Mouse (Mus musculus): ENCODE results near the gene Bsdc1. TPM values are rescaled to one million over a fixed set of nuclear protein-coding genes. Genes with fewer than 3 reads are reported as not detected.

Bsdc1 gene
- total RNA-seq, 2 experiments from 2014 or later, result 56.3 to 62.4 TPM

DNA sequence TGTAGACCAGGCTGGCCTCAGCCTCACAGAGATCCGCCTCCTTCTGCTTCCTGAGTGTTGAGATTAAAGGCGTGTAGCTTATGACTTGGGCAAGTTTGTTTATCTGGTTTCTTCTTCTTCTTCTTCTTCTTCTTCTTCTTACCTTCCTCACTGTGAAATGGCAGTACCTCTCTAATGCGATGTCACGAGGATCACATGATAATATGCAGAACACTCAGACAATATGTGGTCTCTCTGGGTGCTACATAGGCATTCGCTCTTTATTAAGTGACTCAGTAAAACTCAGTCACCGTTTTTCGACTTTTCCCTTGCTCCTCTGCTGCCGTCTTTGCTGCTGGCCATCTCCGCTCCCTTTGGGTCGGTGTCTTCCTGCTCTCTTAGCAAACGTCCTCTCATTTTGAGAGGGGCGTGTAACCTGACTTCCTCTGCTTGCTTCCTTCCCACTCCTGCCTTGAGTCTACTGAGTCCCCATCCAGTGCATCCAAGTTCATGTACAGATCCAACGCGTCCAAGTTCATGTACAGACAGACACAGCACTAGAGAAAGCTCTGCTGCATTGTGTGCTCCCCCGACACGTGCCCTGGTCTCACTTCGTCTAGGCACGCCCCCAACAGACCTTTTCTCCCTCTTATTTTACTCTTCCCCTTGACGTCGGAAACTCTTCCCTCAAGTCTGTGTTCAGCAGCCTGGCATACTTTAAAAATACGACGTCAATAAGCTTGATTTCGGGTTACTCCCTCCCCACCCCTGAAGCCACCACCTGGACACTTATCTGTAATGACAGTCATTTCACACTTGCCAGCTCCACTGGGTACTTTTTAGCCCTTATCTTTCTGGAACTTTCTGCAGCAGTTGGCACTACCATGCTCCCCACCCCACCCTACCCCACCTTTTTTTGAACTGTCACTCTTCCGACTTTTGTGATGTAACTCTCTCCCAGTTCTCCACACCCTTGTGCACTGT, 2.0 kb downstream of the Bsdc1 start:
- intact Hi-C loops (cut with DNase I), result loop anchor here (5.0 kb wide), 1 partner anchor 126 kb away; the partner anchor contains the start of genes Rbbp4 and Zbtb8os
- DNase-seq (ENCODE audit: low spot score in 2 of 2), result no peak

- DNase-seq (ENCODE audit: low spot score in 2 of 2), result no peak
- intact Hi-C loops (cut with DNase I), result loop anchor here (5.0 kb wide), 1 partner anchor 127 kb away; the partner anchor contains the start of genes Rbbp4 and Zbtb8os
Measured at GRCm38 (mm10) chr4:129464286-129464815, 3.0 kb downstream of the Bsdc1 start.

DNA sequence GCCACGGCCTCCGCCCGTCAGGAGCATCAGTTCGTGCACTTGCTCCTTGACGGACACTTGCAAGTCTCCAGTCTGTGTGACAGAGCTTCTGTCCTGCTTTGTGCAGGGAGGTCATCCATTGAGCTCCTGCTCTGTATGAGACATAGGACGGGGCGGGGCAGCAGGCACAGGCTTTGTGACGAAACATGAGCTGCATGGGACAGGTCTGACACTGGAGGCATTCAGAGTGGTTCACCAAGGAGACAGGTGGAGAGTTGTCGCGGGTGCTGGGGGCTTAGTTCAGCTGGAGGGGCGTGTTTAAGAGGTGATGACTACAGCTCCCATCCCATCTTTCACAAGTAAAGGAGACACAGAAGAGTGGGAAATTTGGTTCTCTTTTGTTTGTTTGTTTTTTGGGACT, 14.7 kb downstream of the Bsdc1 start:
- no peak for DNase-seq (ENCODE audit: low spot score in 2 of 2)
- intact Hi-C loops (cut with DNase I), result no loop called here

GRCm38 (mm10) chr4:129479863-129480262, 18.5 kb downstream of the Bsdc1 start:
- DNase-seq (ENCODE audit: low spot score in 2 of 2), result no peak
- intact Hi-C loops (cut with DNase I), result no loop called here

GRCm38 (mm10) chr4:129481090-129481489, 19.7 kb downstream of the Bsdc1 start:
- intact Hi-C loops (cut with DNase I), result no loop called here
- no peak for DNase-seq (ENCODE audit: low spot score in 2 of 2)

GRCm38 (mm10) chr4:129490972-129491880, 29.8 kb downstream of the Bsdc1 start, which contains the start of the genes Tssk3 and Fam229a:
TSS of gene Tssk3 (minus strand) at chr4:129491022.
TSS of gene Fam229a (plus strand) at chr4:129491190.
- no peak for DNase-seq (ENCODE audit: low spot score in 2 of 2)
- intact Hi-C loops (cut with DNase I), result loop anchor here (5.0 kb wide), 1 partner anchor 116 kb away; no protein-coding TSS in a partner anchor

- intact Hi-C loops (cut with DNase I), result loop anchor here (5.0 kb wide), 1 partner anchor 113 kb away; no protein-coding TSS in a partner anchor
- no peak for DNase-seq (ENCODE audit: low spot score in 2 of 2)
Measured at GRCm38 (mm10) chr4:129494681-129495080, 33.3 kb downstream of the Bsdc1 start.

DNA sequence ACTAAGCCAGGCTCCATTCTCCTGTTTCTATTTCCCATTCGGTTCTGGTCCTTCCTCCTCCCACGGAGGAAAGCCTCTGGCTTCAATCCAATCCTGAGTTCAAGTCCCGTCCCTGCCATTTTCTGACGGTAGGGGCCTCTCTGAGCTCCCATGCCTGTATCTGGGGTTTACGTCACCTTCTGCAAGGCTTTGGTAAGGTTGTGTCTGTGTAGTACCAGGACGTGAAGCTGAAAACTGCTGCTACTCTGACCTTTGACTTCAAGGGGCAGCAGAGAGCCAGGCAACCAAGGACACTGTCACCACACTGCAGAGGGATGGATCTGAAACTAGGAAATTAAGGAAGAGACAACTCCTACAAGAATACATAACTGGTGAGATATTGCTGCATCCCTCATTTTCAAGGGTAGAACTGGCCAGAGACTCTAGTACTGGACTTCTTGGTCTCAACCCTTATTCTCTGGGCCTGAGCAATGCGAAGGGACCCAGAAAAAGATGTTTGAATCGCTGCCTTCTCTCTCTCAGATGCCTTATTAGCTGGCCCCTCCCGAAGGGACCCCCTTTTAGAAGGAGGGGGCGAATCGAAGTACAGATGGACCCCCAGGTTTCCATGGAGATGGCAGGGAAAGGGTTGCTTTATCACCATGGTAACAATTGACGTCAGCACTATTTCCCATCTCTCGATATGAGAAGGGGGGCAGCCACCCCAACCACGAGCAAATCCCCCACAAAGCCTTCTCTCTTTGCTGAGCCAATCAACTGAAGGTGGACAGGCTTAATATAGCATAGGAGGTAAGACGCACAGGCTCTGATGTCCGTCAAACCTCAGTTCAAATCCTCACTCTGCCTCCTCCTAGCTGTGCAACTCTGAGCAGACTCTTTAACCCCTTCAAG, 34.5 kb downstream of the Bsdc1 start:
- intact Hi-C loops (cut with DNase I), result no loop called here
- no peak for DNase-seq (ENCODE audit: low spot score in 2 of 2)

DNA sequence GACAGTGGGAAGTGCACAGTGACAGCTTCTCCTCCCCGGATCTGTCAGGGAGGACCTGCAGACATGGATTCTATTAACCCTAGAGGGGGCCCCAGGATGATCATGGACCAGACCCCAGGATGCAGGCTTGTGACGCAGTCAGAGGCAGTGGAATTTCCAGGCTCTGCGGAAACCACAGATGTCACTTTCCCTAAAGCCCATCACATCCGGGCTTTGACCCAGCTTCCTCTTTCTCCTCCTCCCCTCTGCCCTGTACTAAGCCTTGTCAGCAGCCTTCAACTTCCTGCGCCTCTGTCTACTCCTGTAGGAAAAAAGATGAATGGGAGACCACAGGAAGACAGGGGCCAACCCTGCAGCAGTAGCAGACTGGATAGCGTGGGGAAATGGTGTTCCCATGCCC, 35.2 kb downstream of the Bsdc1 start:
- intact Hi-C loops (cut with DNase I), result no loop called here
- DNase-seq (ENCODE audit: low spot score in 2 of 2), result no peak

- DNase-seq (ENCODE audit: low spot score in 2 of 2), result no peak
- intact Hi-C loops (cut with DNase I), result no loop called here
Measured at GRCm38 (mm10) chr4:129498941-129499340, 37.6 kb downstream of the Bsdc1 start.

- no peak for DNase-seq (ENCODE audit: low spot score in 2 of 2)
- intact Hi-C loops (cut with DNase I), result no loop called here
Measured at GRCm38 (mm10) chr4:129500017-129500416, 38.6 kb downstream of the Bsdc1 start.

DNA sequence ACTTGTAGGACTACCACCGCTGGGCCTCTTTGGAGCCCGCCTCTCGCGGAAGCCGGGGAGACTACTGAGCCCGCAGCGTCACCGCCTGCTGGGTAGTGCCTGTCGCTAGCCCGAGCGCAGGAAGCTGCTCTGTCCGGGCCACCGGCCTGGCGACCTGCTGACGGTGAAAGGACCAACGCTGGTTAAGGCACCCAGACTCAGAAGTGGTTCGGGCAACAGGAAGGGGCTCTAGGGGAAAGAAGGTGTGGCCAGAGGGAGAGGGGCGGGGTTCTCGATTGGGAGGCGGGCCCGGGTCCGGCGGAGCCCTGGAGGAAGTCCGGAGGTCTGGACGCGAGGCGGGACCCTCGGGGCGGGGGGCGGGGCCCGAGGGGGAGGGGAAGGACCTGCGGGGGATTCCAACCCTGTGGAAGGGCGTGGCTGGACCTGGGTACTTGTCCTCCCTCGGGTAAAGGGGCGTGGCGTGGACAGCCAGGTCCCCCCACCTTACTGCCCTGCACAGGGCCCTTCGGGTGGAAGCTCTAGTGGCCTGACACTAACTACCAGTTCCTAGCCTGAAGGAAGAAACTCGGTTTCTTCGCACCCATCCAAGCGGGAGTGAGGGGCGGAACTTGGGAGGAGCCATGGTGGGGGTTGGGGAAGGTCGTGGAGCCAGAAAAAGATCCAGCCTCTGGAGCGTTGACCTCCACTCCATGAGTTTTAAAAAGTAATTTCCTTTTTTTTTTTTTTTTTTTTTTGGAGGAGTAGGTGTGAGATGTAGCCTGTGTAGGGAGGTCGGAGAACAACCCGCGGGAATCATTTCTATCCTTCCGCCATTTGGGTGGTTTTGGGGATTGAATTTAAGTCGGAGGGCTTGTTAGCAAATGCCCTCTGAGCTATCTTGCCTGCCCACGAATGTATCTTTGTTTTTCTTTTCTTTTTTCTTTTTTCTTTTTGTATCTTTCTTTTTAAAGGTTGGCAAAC, 39.5 kb downstream of the Bsdc1 start:
- peak; percentile 64 to 73 for DNase-seq (ENCODE audit: low spot score in 2 of 2)
- intact Hi-C loops (cut with DNase I), result no loop called here

GRCm38 (mm10) chr4:129502327-129502888, 41.0 kb downstream of the Bsdc1 start:
- intact Hi-C loops (cut with DNase I), result no loop called here

GRCm38 (mm10) chr4:129502901-129503444, 41.6 kb downstream of the Bsdc1 start:
- intact Hi-C loops (cut with DNase I), result no loop called here
- no peak for DNase-seq (ENCODE audit: low spot score in 2 of 2)

More at GRCm38 (mm10) chr4:129502327-129502888, 41.0 kb downstream of the Bsdc1 start:
- DNase-seq (ENCODE audit: low spot score in 2 of 2), result no peak

- intact Hi-C loops (cut with DNase I), result no loop called here
- DNase-seq (ENCODE audit: low spot score in 2 of 2), result no peak
Measured at GRCm38 (mm10) chr4:129505511-129505910, 44.1 kb downstream of the Bsdc1 start.

DNA sequence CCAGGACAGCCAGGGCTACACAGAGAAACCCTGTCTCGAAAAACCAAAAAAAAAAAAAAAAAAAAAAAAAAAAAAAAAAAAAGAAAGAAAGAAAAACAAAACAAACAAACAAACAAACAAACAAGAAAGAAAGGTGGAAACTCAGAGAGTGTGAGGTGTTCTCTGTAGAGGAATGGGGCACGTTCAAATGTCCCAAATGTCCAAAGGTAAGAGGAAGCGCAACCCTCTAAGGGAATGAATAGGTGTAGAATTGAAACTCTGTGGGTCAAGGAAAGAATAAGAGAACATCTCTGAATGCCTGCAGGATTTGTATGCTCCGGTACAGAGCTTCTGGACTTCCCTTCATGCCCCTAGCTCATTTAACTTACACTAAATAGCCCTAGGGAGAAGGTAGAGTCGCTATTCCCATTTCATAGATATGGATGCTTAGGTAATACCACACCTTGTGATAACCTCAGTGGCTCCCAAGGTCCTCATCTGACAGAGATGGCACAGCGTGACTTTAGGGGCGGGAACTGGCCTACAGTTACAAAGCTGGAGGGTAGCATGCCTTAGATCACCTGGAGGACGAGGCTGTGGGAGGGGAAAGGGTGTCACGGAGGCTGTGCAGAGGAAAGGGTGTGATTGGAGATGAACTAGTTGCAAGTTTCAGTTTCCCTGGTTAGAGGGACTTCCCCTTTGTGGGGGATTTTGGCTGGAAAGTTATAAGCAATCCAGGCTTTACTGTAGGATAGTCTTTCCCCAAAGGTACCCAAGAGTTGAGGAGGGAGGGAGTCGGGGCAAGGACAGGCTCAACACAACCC, 46.3 kb downstream of the Bsdc1 start:
- no peak for DNase-seq (ENCODE audit: low spot score in 2 of 2)
- intact Hi-C loops (cut with DNase I), result no loop called here
